Mouse (Mus musculus) stomach, postnatal 0 days (tissue): ENCODE measurements around the gene Rln3. TPM values are rescaled to one million over a fixed set of nuclear protein-coding genes. Genes with fewer than 3 reads are reported as not detected.

ENCODE experiments used
- ATAC-seq: fragments of 200-750 bp; cut with Nextera tagmentation; 2 replicates; pipeline ENCODE4 v1.8.0; 2017; ENCODE audit not compliant: low FRiP score, low TSS enrichment
- DNase-seq: peaks from one replicate; pipeline ENCODE4 v3.0.0-alpha.2; 2016; ENCODE audit warnings: low spot score
- H3K27ac ChIP-seq: fragments of 300-500 bp; sonication (generic); replicated peaks from 2 replicates; pipeline ENCODE4 v1.5.1; 2014; ENCODE audit warnings: mild to moderate bottlenecking, control low read depth
- H3K27me3 ChIP-seq: fragments of 300-500 bp; sonication (generic); 2 replicates; pipeline ENCODE4 v1.6.1; 2014; ENCODE audit warnings: low read length; ENCODE audit not compliant: control insufficient read depth, insufficient read depth
- H3K36me3 ChIP-seq: fragments of 300-500 bp; sonication (generic); 2 replicates; pipeline ENCODE4 v1.6.1; 2014; ENCODE audit warnings: low read length, mixed read lengths; ENCODE audit not compliant: control insufficient read depth, insufficient read depth
- H3K4me1 ChIP-seq: fragments of 300-500 bp; sonication (generic); replicated peaks from 2 replicates; pipeline ENCODE4 v1.6.1; 2014; ENCODE audit warnings: antibody characterized with exemption; ENCODE audit not compliant: control insufficient read depth, insufficient read depth
- H3K4me2 ChIP-seq: fragments of 300-500 bp; sonication (generic); replicated peaks from 2 replicates; pipeline ENCODE4 v1.6.1; 2014; ENCODE audit warnings: low read depth, mild to moderate bottlenecking, control low read depth, moderate library complexity
- H3K4me3 ChIP-seq: fragments of 300-500 bp; sonication (generic); 2 replicates; pipeline ENCODE4 v1.5.1; 2014; ENCODE audit warnings: low read depth, low read length, control low read depth
- H3K9ac ChIP-seq: fragments of 300-500 bp; sonication (generic); 2 replicates; pipeline ENCODE4 v1.6.1; 2014; ENCODE audit warnings: mild to moderate bottlenecking, low read length, control low read depth, mixed read lengths
- H3K9me3 ChIP-seq: fragments of 300-500 bp; sonication (generic); 2 replicates; pipeline ENCODE4 v1.6.1; 2016; ENCODE audit warnings: low read length; ENCODE audit not compliant: control insufficient read depth
- CTCF ChIP-seq: IDR thresholded peaks from 2 replicates; pipeline ENCODE4 v1.5.1; 2016; ENCODE audit warnings: antibody characterized with exemption, low read depth, mild to moderate bottlenecking, moderate library complexity
- EP300 ChIP-seq: optimal IDR thresholded peaks from 2 replicates; pipeline ENCODE3; 2016; ENCODE audit warnings: antibody characterized with exemption
- WGBS: fragments of 180-500 bp; shearing (Covaris S2); extraction: QIAGEN DNeasy Blood & Tissue Kit; methylation state at CpG from one replicate; pipeline ENCODE4 v1.1.7; 2014; 5-methylcytosine and 5-hydroxymethylcytosine counted together
- polyA plus RNA-seq: library from polyadenylated mRNA; unstranded; fragments of >200 nt; fragmentation: Nextera tagmentation; extraction: Ambion mirVana; gene quantifications from 2 replicates; pipeline ENCODE4 v1.2.1, GENCODE M21; 2015

The Rln3 gene
- polyA plus RNA-seq, 1 experiment from 2014 or later, result not detected

GRCm38 (mm10) chr8:84023631-84024030, 21.2 kb downstream of the Rln3 start:
- ATAC-seq, result no peak
- H3K9me3 ChIP-seq, result no peaks in the 10 kb centered on the region

GRCm38 (mm10) chr8:84023085-84023484, 21.7 kb downstream of the Rln3 start:
- H3K36me3 ChIP-seq, result no peaks in the 10 kb centered on the region
- H3K4me3 ChIP-seq, result no peak overlapping the region
- no peak overlapping the region for H3K27ac ChIP-seq
- TF ChIP-seq EP300, result no peak
- peaks cover 13% of the 10 kb centered on the region for H3K4me1 ChIP-seq
- 2% methylated on average over 5 of the region's 5 CpGs for WGBS
- DNase-seq (peak; percentile 46), ATAC-seq (no peak)
- H3K9ac ChIP-seq, result no peak overlapping the region
- H3K9me3 ChIP-seq, result no peaks in the 10 kb centered on the region
- no peak overlapping the region for H3K4me2 ChIP-seq
- peaks cover 2% of the 10 kb centered on the region; the same call in 1 of the 2 replicates for H3K27me3 ChIP-seq

More at GRCm38 (mm10) chr8:84023631-84024030, 21.2 kb downstream of the Rln3 start:
- Histone ChIP-seq H3K36me3 (no peaks in the 10 kb centered on the region), H3K27ac (no peak overlapping the region), H3K4me2 (no peak overlapping the region), H3K27me3 (peaks cover 2% of the 10 kb centered on the region; the same call in 1 of the 2 replicates), H3K9ac (no peak overlapping the region), H3K4me1 (peaks cover 13% of the 10 kb centered on the region), H3K4me3 (no peak overlapping the region)
- TF ChIP-seq EP300 (no peak), CTCF (no peak)
- no peak for DNase-seq
- 71% methylated on average over 1 of the region's 1 CpGs for WGBS

GRCm38 (mm10) chr8:84021569-84021968, 23.2 kb downstream of the Rln3 start:
- TF ChIP-seq EP300, result no peak
- TF ChIP-seq CTCF, result no peak
- Histone ChIP-seq H3K27ac (no peak overlapping the region), H3K4me3 (no peak overlapping the region), H3K9me3 (no peaks in the 10 kb centered on the region), H3K9ac (peak overlapping the region; percentile 18; the same call in 1 of the 2 replicates), H3K27me3 (peaks cover 2% of the 10 kb centered on the region; the same call in 1 of the 2 replicates), H3K4me1 (peaks cover 13% of the 10 kb centered on the region), H3K36me3 (no peaks in the 10 kb centered on the region), H3K4me2 (no peak overlapping the region)
- ATAC-seq (0 out of 2 replicates have a peak, but pooled peaks have one; percentile 2), DNase-seq (no peak)
- 47% methylated on average over 12 of the region's 12 CpGs for WGBS

GRCm38 (mm10) chr8:84021096-84021495, 23.7 kb downstream of the Rln3 start, which contains the start of gene Palm3:
TSS of gene Palm3 (plus strand) at chr8:84021471.
- H3K27me3 ChIP-seq, result peaks cover 2% of the 10 kb centered on the region; the same call in 1 of the 2 replicates
- TF ChIP-seq CTCF (peak; percentile 37), EP300 (no peak)
- H3K4me2 ChIP-seq, result peak within 1 kb of the TSS; percentile 27
- H3K36me3 ChIP-seq, result no peaks in the 10 kb centered on the region
- H3K27ac ChIP-seq, result no peak within 1 kb of the TSS
- no peaks in the 10 kb centered on the region for H3K9me3 ChIP-seq
- peak within 1 kb of the TSS; percentile 18; the same call in 1 of the 2 replicates for H3K9ac ChIP-seq
- H3K4me3 ChIP-seq, result no peak within 1 kb of the TSS
- 13% methylated on average over 18 of the region's 18 CpGs for WGBS
- ATAC-seq (peak; percentile 70), DNase-seq (peak; percentile 84)
- peaks cover 13% of the 10 kb centered on the region for H3K4me1 ChIP-seq

GRCm38 (mm10) chr8:84019738-84020137, 25.1 kb downstream of the Rln3 start:
- WGBS, result 66% methylated on average over 9 of the region's 9 CpGs
- no peak overlapping the region for H3K4me3 ChIP-seq
- TF ChIP-seq EP300, result no peak
- no peak for TF ChIP-seq CTCF
- H3K27me3 ChIP-seq, result no peaks in the 10 kb centered on the region
- no peaks in the 10 kb centered on the region for H3K36me3 ChIP-seq
- H3K4me2 ChIP-seq, result no peak overlapping the region
- no peaks in the 10 kb centered on the region for H3K9me3 ChIP-seq
- peak; percentile 53 for DNase-seq
- ATAC-seq, result peak; percentile 62
- H3K9ac ChIP-seq, result no peak overlapping the region
- no peak overlapping the region for H3K27ac ChIP-seq
- H3K4me1 ChIP-seq, result peaks cover 10% of the 10 kb centered on the region

GRCm38 (mm10) chr8:84015833-84016232, 29.0 kb downstream of the Rln3 start:
- no peaks in the 10 kb centered on the region for H3K36me3 ChIP-seq
- H3K27me3 ChIP-seq, result peaks cover 12% of the 10 kb centered on the region; the same call in 1 of the 2 replicates
- no peaks in the 10 kb centered on the region for H3K9me3 ChIP-seq
- ATAC-seq (no peak), DNase-seq (no peak)
- no peak overlapping the region for H3K27ac ChIP-seq
- no peak overlapping the region for H3K4me3 ChIP-seq
- H3K9ac ChIP-seq, result no peak overlapping the region
- no peak for TF ChIP-seq CTCF
- TF ChIP-seq EP300, result no peak
- WGBS, result 94% methylated on average over 5 of the region's 5 CpGs
- H3K4me2 ChIP-seq, result no peak overlapping the region
- peaks cover 6% of the 10 kb centered on the region for H3K4me1 ChIP-seq
